In the genomic region with DNA sequence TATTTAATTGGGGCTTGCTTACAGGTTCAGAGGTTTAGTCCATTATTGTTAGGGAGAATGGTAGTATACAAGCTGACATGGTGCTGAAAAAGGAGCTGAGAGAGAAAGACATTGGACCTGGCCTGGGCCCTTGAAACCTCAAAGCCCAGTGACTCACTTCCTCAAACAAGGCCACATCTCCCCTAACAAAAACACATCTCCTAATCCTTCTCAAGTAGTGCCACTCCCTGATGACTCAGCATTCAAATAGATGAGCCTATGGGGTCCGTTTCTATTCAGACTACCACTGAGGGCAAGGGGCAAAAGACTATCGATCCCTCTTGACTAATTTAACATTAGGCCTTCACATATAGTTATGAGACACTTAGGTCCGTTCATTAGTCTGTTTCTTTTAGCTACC, we compare ENCODE assay signal across 29 mouse cellular contexts.
DNase-seq lines count a peak whose midpoint lies in the region; ATAC-seq lines count a peak whose summit lies in the region.
"Had no signal": no experiment of that assay in that cellular context is flagged by ENCODE, and none has a peak within 500 bp of the region (broad histone marks: within the 10 kb centered on the region; RNA-seq: fewer than 3 reads in every experiment).

No protein-coding gene starts in this region.

- H3K36me3 ChIP-seq in heart, embryonic 12.5 days, result no peaks in the 10 kb centered on the region
- H3K36me3 ChIP-seq: forebrain, embryonic 10.5 days; heart, embryonic 10.5 days; hindbrain, embryonic 10.5 days; hindbrain, embryonic 13.5 days; intestine, embryonic 15.5 days had no signal

- DNase-seq in 3134 (ENCODE audit: extremely low read depth, insufficient read length, low spot score), result peak; percentile 42
- peak; percentile 49 for DNase-seq in 416B (ENCODE audit: low read depth)
- peak; percentile 8 for DNase-seq in ES-CJ7 (ENCODE audit: low read depth, low spot score)
- DNase-seq in R1 (ENCODE audit: low read depth, low spot score), result peak; percentile 46
- no peak for DNase-seq in embryo, embryonic 11 days
- DNase-seq in MN1 (ENCODE audit: low spot score), result no peak
- DNase-seq: adrenal gland, adult 2 months; adrenal gland, postnatal 14 days; B cell, adult 2 months; cerebellum, adult 11 months; cerebellum, adult 2 months; cerebellum, postnatal 10 days; cerebellum, postnatal 36 days; gastrocnemius, postnatal 10 days; gastrocnemius, postnatal 36 days; heart, adult 2 months; heart, postnatal 36 days; kidney, adult 2 months had no signal

- H3K4me2 ChIP-seq in heart, embryonic 12.5 days, result no peak overlapping the region
- H3K4me2 ChIP-seq: forebrain, embryonic 13.5 days; hindbrain, embryonic 13.5 days; intestine, embryonic 15.5 days had no signal

- no peaks in the 10 kb centered on the region for H3K9me3 ChIP-seq in heart, embryonic 12.5 days (replicated peaks)
- H3K9me3 ChIP-seq: forebrain, embryonic 13.5 days; heart, embryonic 10.5 days; hindbrain, embryonic 10.5 days; hindbrain, embryonic 13.5 days; intestine, embryonic 15.5 days had no signal

- WGBS in heart, embryonic 12.5 days, result 80% methylated on average over 3 of the region's 3 CpGs

- H3K4me3 ChIP-seq in heart, embryonic 12.5 days, result no peak overlapping the region
- H3K4me3 ChIP-seq: forebrain, embryonic 10.5 days; forebrain, embryonic 13.5 days; heart, adult 2 months; heart, embryonic 10.5 days; hindbrain, embryonic 10.5 days; hindbrain, embryonic 13.5 days; intestine, embryonic 15.5 days had no signal

- no peak overlapping the region for H3K9ac ChIP-seq in heart, embryonic 12.5 days
- H3K9ac ChIP-seq: forebrain, embryonic 13.5 days; hindbrain, embryonic 13.5 days; intestine, embryonic 15.5 days had no signal

- H3K27ac ChIP-seq in heart, embryonic 12.5 days (ENCODE audit: poor library complexity, severe bottlenecking), result no peak overlapping the region
- H3K27ac ChIP-seq: forebrain, embryonic 10.5 days; forebrain, embryonic 13.5 days; heart, adult 2 months; heart, embryonic 10.5 days; hindbrain, embryonic 10.5 days; hindbrain, embryonic 13.5 days; intestine, embryonic 15.5 days had no signal

- no peak for ATAC-seq in heart, embryonic 12.5 days (ENCODE audit: insufficient number of reproducible peaks, low FRiP score)
- ATAC-seq: CD4-positive, CD25-positive, alpha-beta regulatory T cell, adult 4 months; forebrain, embryonic 13.5 days; forebrain, embryonic 16.5 days; hindbrain, embryonic 16.5 days; intestine, embryonic 15.5 days; Patski had no signal

- H3K4me1 ChIP-seq in heart, embryonic 12.5 days (replicated peaks), result peaks cover 7% of the 10 kb centered on the region

- H3K27me3 ChIP-seq in heart, embryonic 12.5 days (replicated peaks), result no peaks in the 10 kb centered on the region
- H3K27me3 ChIP-seq: forebrain, embryonic 13.5 days; hindbrain, embryonic 13.5 days; intestine, embryonic 15.5 days; Patski had no signal

Comparison
In these comparisons a context has a peak if more than half of its experiments do, and no peak if none do; other contexts are left out.
1. DNase-seq: peak in 3134 (single experiment), 416B (single experiment), ES-CJ7 (single experiment) and R1 (single experiment); none in embryo, embryonic 11 days (single experiment) and MN1 (single experiment).